Mouse (Mus musculus) urinary bladder, adult 18-20 months (tissue): ENCODE measurements at regions not wholly inside any gene's neighbourhood (a gene's known extent, or its start where the extent isn't known, plus 50 kb on each side); places are given as distances from the start of the nearest gene placed in this dataset.
"Not testable (repeated sequence)": the region's sequence is repeated elsewhere in the genome, so short reads cannot be mapped to it uniquely, and the experiment has no call there.

ENCODE experiments used
- DNase-seq, 2 experiments: peaks; one replicate each; pipeline ENCODE4 v3.0.0; 2022; ENCODE audit warnings: low spot score in 2 of 2, mixed read lengths in 2 of 2

GRCm38 (mm10) chr4:3497392-3497791 lies 312.2 kb upstream of the Vmn1r3 start:
- not testable (repeated sequence) for DNase-seq

DNA sequence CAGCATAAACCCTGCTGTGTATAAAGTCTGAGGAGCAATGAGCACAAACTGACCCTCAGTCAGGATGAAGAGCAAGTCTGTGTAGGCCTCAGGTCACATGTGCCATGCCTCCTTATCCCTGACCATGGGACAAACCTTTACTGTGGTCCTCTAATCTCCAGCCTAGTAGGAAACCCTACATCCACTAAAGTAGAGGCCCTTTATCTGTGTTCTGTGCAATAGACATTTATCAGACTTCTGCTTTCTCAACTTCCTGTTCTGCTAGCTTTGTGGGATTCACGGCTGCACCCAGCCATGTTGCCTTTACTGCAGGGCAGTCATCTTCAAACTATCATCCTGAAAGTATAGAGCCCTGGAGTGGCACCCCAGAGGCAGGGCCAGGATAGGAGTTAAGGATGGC lies 310.8 kb upstream of the Vmn1r3 start:
- not testable (repeated sequence) for DNase-seq

GRCm38 (mm10) chr4:3494123-3494681 lies 309.0 kb upstream of the Vmn1r3 start:
- DNase-seq = not testable (repeated sequence)

DNA sequence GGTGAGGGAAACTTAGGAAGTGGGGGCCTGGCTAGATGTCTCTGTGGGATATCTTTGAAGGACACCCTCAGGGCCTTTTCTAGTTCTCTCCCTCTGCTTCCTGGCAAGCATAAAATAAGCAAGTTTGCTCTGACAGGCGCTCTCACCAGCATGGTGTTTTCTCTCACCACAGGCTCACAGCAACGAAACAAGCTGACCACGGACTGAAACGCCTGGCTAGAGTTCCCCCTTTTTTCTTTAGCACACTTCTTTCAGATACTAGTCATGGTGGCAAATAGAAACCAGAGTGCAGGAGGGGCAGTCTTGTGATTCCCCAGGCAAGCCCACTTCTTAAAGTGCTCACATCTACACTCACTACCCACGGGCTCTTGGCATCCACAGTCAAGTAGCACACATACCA lies 305.7 kb upstream of the Vmn1r3 start:
- not testable (repeated sequence) for DNase-seq

- DNase-seq = no peak
Measured at GRCm38 (mm10) chr4:3482092-3482491, 296.9 kb upstream of the Vmn1r3 start.

- DNase-seq = no peak
Measured at GRCm38 (mm10) chr4:3456773-3457172, 271.6 kb upstream of the Vmn1r3 start.

DNA sequence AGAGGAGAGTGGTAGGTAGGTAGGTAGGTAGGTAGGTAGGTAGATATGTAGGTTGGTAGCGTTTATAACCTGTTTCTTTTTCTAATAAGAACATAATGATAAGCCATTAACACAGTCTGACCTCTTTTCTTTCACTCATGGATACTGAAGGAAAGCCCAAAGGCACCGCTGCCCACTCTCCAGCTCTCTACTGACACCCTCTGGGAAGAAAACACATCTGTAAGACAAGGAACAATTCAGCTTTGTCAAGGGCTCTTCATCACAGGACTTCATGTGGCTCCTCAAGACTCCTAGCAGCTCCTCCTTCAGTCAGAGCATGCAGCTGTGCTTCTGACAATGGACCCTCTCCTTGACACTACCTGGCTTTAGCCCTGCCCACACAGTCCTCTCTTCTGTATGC lies 252.2 kb upstream of the Vmn1r3 start:
- DNase-seq = not testable (repeated sequence)

- no peak for DNase-seq
Measured at GRCm38 (mm10) chr4:3427968-3428367, 242.8 kb upstream of the Vmn1r3 start.

DNA sequence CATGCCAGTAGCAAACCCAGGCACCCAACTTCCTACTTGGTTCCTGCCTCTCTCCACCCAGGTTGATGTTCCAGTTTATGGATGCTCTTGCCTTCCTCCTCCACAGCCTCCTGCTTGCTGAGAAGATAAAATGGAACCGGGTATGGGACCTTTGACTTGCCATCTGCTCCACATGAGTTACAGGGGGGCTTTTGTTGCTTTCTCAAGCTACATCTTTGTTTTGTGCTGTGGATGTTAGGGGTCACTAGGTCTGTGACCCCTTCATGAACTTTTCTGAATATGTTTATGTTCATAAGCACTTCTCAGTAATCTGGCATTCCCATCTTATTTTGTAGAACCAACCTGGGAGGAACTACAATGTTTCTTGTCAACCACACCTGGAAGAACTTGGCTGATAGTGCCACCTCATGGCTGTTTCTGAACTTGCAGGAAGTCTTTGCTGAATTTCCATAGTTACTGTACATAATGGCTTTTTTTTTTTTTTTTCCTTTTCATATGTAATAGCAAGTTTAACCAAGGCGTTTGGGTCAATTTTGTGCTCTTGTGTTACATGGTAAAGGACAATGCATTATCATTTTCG lies 234.9 kb upstream of the Vmn1r3 start:
- peak in 1 of 2 experiments; percentile 5 for DNase-seq

- DNase-seq = no peak
Measured at GRCm38 (mm10) chr4:3416670-3417069, 231.5 kb upstream of the Vmn1r3 start.

GRCm38 (mm10) chr4:3414442-3415022 lies 229.4 kb upstream of the Vmn1r3 start:
- not testable (repeated sequence) for DNase-seq

- no peak for DNase-seq
Measured at GRCm38 (mm10) chr4:3413493-3414441, 228.6 kb upstream of the Vmn1r3 start.

GRCm38 (mm10) chr4:3412323-3412722 lies 227.2 kb upstream of the Vmn1r3 start:
- DNase-seq = not testable (repeated sequence)

DNA sequence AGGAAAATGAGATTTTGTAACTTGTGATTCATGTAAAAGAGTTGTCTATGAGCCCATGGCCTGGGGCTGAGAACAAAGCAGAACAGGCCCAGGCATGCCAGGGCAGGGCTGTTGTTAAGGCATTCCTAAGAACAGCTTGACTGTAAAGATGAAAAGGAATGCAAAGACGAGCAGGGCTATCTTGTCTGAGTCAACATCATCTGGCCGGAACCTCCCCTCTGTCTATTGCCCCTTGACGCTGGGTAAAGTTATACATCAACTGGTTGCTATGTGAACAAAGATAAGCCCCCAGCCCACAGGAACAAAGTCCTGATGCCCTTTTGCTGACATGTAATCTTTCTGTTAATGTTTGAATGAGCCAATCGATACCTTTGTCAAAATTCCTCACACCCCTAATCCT lies 217.7 kb upstream of the Vmn1r3 start:
- DNase-seq = not testable (repeated sequence)

GRCm38 (mm10) chr4:3401766-3402165 lies 216.6 kb upstream of the Vmn1r3 start:
- not testable (repeated sequence) for DNase-seq

DNA sequence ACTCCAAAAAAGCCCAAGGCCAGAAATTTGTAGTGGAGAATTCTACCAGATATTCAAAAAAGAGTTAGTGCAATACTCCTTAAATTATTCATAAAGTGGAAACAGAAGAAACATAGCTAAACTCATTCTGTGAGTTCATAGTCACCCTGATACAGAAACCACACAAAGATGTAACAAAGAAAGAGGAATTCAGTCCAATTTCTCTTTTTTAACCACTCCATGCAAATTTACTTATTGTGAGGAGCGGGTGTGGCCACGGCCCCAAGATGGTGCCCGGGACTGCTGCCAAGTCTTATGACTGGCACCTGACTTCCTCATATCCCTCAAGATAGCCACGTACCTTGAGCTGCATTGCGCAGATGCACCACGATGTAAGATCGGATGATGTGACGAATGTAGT lies 206.4 kb upstream of the Vmn1r3 start:
- not testable (repeated sequence) for DNase-seq

GRCm38 (mm10) chr4:3373027-3373763 lies 188.0 kb upstream of the Vmn1r3 start:
- not testable (repeated sequence) for DNase-seq

DNA sequence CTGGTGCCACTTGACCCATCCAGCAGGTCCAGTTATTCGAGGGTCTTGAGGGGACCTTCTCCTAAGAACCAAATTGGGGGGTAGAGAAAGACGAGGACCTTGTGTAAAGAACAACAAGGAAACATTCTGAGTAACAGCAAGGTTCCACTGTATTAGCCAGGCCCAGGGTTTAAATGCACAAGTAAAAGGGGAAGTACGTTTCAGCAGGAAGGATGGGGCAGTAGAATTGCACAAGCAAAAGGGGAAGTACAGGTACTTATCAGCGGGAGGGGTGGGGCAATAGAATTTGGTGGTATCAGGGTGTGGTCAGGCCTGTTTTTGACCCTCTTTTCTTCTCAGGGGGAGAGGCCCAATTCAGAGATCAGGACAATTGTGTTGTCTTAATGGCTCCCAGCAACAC lies 182.9 kb upstream of the Vmn1r3 start:
- not testable (repeated sequence) for DNase-seq

- DNase-seq = not testable (repeated sequence)
Measured at GRCm38 (mm10) chr4:3343443-3343842, 158.3 kb upstream of the Vmn1r3 start.

DNA sequence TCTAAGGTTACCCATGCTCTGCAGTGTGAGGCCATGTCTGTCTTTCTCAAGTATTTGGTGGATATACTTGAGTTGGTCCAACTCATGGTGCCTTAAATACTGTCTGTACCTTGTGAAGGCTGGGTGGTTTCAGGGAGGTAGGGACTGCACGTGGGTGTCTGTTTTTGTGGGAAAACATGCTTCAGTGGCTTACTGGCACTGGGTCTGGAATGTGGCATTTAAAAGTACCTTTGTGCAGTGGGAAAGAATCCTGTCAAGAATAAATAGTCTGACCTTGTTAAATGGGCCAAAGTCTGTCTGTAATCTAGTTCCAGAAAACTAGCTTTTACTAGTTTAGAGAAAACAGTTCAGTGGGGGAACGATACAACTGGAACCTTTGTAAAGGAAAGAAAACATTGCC lies 157.5 kb upstream of the Vmn1r3 start:
- not testable (repeated sequence) for DNase-seq

DNA sequence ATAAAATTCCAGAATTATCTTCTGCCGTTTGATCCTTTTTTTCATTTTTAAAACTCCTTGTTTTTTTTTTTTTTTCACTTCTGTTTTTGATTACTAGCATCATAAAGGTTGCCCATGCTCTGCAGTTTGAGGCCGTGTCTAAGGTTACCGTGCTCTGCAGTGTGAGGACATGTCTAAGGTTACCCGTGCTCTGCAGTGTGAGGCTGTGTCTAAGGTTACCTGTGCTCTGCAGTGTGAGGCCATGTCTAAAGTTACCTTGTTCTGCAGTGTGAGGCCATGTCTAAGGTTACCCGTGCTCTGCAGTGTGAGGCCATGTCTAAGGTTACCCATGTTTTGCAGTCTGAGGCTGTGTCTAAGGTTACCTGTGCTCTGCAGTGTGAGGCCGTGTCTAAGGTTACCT lies 157.0 kb upstream of the Vmn1r3 start:
- DNase-seq = not testable (repeated sequence)
